ENCODE assay signal across 31 mouse cellular contexts in genomic region chr6:106750291-106750690, GRCm38 (mm10). TPM values are rescaled to one million over a fixed set of nuclear protein-coding genes. Genes with fewer than 3 reads are reported as not detected.
A peak's percentile ranks its signal among the peaks of the same experiment; 100 is the strongest.
DNase-seq lines count a peak whose midpoint lies in the region; ATAC-seq and TF ChIP-seq lines count a peak whose summit lies in the region.
"Had no signal": no experiment of that assay in that cellular context is flagged by ENCODE, and none has a peak within 500 bp of the region (broad histone marks: within the 10 kb centered on the region; RNA-seq: fewer than 3 reads in every experiment).

No protein-coding gene starts in this region.

- H3K4me1 ChIP-seq in hindbrain, embryonic 14.5 days (replicated peaks; ENCODE audit: control insufficient read depth, insufficient read depth, low read length): no peaks in the 10 kb centered on the region
- no peaks in the 10 kb centered on the region for H3K4me1 ChIP-seq in hindbrain, embryonic 12.5 days
- peaks cover 2% of the 10 kb centered on the region; the same call in 1 of the 2 replicates for H3K4me1 ChIP-seq in bone marrow, adult 2 months (ENCODE audit: control insufficient read depth, insufficient read depth, low read length)
- H3K4me1 ChIP-seq: embryonic facial prominence, embryonic 15.5 days; hindbrain, embryonic 10.5 days; intestine, embryonic 15.5 days had no signal

- 61% methylated on average over 7 of the region's 7 CpGs for WGBS in hindbrain, embryonic 14.5 days
- WGBS in hindbrain, embryonic 12.5 days: 60% methylated on average over 7 of the region's 7 CpGs
- WGBS in bone marrow, adult 2 months: 54% methylated on average over 7 of the region's 7 CpGs

- no peak overlapping the region for H3K27ac ChIP-seq in hindbrain, embryonic 14.5 days
- H3K27ac ChIP-seq in hindbrain, embryonic 12.5 days: no peak overlapping the region
- no peak overlapping the region for H3K27ac ChIP-seq in bone marrow, adult 2 months (ENCODE audit: control insufficient read depth, insufficient read depth, low read depth, low read length, poor library complexity)
- H3K27ac ChIP-seq: embryonic facial prominence, embryonic 15.5 days; hindbrain, embryonic 10.5 days; intestine, embryonic 15.5 days; limb, embryonic 10.5 days; macrophage; stomach, postnatal 0 days had no signal

- no peak overlapping the region for H3K4me3 ChIP-seq in hindbrain, embryonic 14.5 days (replicated peaks; ENCODE audit: low read length)
- H3K4me3 ChIP-seq in hindbrain, embryonic 12.5 days: no peak overlapping the region
- H3K4me3 ChIP-seq in bone marrow, adult 2 months (replicated peaks; ENCODE audit: control insufficient read depth, low read depth, low read length): peak overlapping the region; percentile 22
- H3K4me3 ChIP-seq: embryonic facial prominence, embryonic 15.5 days; hindbrain, embryonic 10.5 days; intestine, embryonic 15.5 days; limb, embryonic 10.5 days had no signal

- H3K9me3 ChIP-seq in hindbrain, embryonic 14.5 days (ENCODE audit: control insufficient read depth, low read length): no peaks in the 10 kb centered on the region
- no peaks in the 10 kb centered on the region for H3K9me3 ChIP-seq in hindbrain, embryonic 12.5 days (replicated peaks)
- H3K9me3 ChIP-seq: embryonic facial prominence, embryonic 15.5 days; hindbrain, embryonic 10.5 days; intestine, embryonic 15.5 days; limb, embryonic 10.5 days had no signal

- no peaks in the 10 kb centered on the region for H3K27me3 ChIP-seq in hindbrain, embryonic 14.5 days (ENCODE audit: control insufficient read depth, insufficient read depth, low read length)
- H3K27me3 ChIP-seq in hindbrain, embryonic 12.5 days: no peaks in the 10 kb centered on the region
- H3K27me3 ChIP-seq: embryonic facial prominence, embryonic 15.5 days; intestine, embryonic 15.5 days had no signal

- ATAC-seq in hindbrain, embryonic 14.5 days (ENCODE audit: low FRiP score): peak; percentile 48; the same call in 1 of the 2 replicates
- ATAC-seq in hindbrain, embryonic 12.5 days (ENCODE audit: low FRiP score): no peak
- peak; percentile 79 for ATAC-seq in megakaryocyte progenitor cell, adult 5-6 weeks (replicated peaks; ENCODE audit: poor library complexity)
- no peak for ATAC-seq in erythroid progenitor cell, adult 5-6 weeks (replicated peaks; ENCODE audit: low FRiP score, poor library complexity, severe bottlenecking)
- ATAC-seq: activated CD4-positive, CD25-positive, alpha-beta regulatory T cell, adult 4 months; intestine, embryonic 15.5 days; lung, postnatal 0 days had no signal

- no peak for TF ChIP-seq CTCF in bone marrow, adult 2 months (IDR thresholded peaks at IDR 0.05; ENCODE audit: control insufficient read depth, insufficient read depth, low read length)

- H3K9ac ChIP-seq in hindbrain, embryonic 14.5 days: no peak overlapping the region
- H3K9ac ChIP-seq in hindbrain, embryonic 12.5 days: no peak overlapping the region
- H3K9ac ChIP-seq: embryonic facial prominence, embryonic 15.5 days; intestine, embryonic 15.5 days had no signal

- TF ChIP-seq POLR2A in bone marrow, adult 2 months (IDR thresholded peaks at IDR 0.05; ENCODE audit: borderline replicate concordance, control insufficient read depth, low read depth, low read length): no peak

- H3K36me3 ChIP-seq in hindbrain, embryonic 14.5 days (replicated peaks; ENCODE audit: control insufficient read depth, insufficient read depth): no peaks in the 10 kb centered on the region
- no peaks in the 10 kb centered on the region for H3K36me3 ChIP-seq in hindbrain, embryonic 12.5 days
- H3K36me3 ChIP-seq: embryonic facial prominence, embryonic 15.5 days; hindbrain, embryonic 10.5 days; intestine, embryonic 15.5 days; limb, embryonic 10.5 days had no signal

- H3K4me2 ChIP-seq in hindbrain, embryonic 14.5 days (replicated peaks): no peak overlapping the region
- no peak overlapping the region for H3K4me2 ChIP-seq in hindbrain, embryonic 12.5 days (replicated peaks)
- H3K4me2 ChIP-seq: embryonic facial prominence, embryonic 15.5 days; intestine, embryonic 15.5 days; midbrain, embryonic 11.5 days had no signal

- peak; percentile 18 for DNase-seq in hindbrain, embryonic 14.5 days (ENCODE audit: low spot score)
- peak; percentile 75 for DNase-seq in A20 (ENCODE audit: low read depth, low spot score)
- DNase-seq in urinary bladder, adult 2 months (ENCODE audit: low spot score): no peak
- DNase-seq: adrenal gland, adult 8-10 months; cerebellum, adult 2 months; cerebellum, postnatal 25 days; gastrocnemius, postnatal 36 days; kidney, adult 8-10 months; kidney, postnatal 10 days; liver; right cerebral cortex, postnatal 14 days; spleen, adult 18-20 months; thymus, adult 2 months; thymus, postnatal 4 days had no signal

RNA-seq across cellular contexts. Expression of gene Il5ra, which starts 1.5 kb away (rescaled TPM):
- not detected in 2 replicates for polyA plus RNA-seq in hindbrain, embryonic 14.5 days (2014; fragmentation: Nextera tagmentation; extraction: Ambion mirVana)
- not detected in 2 replicates for polyA plus RNA-seq in hindbrain, embryonic 12.5 days (2016; fragmentation: Nextera tagmentation; extraction: Ambion mirVana)
- polyA plus RNA-seq in bone marrow, adult 2 months (2011; ENCODE audit: insufficient read depth, insufficient read length, low replicate concordance, missing spikeins): 0.63 and 1.5 TPM in 2 replicates
- 0.46 and 0.49 TPM in 2 replicates for total RNA-seq in megakaryocyte progenitor cell, adult 5-6 weeks (2015)
- total RNA-seq in megakaryocyte progenitor cell, adult 5-6 weeks (2017): 0.41 and 1.0 TPM in 2 replicates
- 3.6 TPM in 1 of 2 replicates, not detected in the other for total RNA-seq in erythroid progenitor cell, adult 5-6 weeks (2015; ENCODE audit: low replicate concordance)
- 2.4 and 2.9 TPM in 2 replicates for total RNA-seq in erythroid progenitor cell, adult 5-6 weeks (2017; ENCODE audit: low replicate concordance)
- 0.04 and 0.13 TPM in 2 replicates for polyA plus RNA-seq in urinary bladder, adult 2 months (2012; rRNA removed)
- total RNA-seq: gastrocnemius, postnatal 36 days; layer of hippocampus, adult 18-20 months; layer of hippocampus, postnatal 25 days; MEL had no signal
- polyA plus RNA-seq: cerebellum, adult 2 months; forebrain, embryonic 11.5 days; intestine, embryonic 15.5 days; limb, embryonic 10.5 days; lung, postnatal 0 days; midbrain, embryonic 11.5 days; stomach, postnatal 0 days had no signal

RNA-seq across cellular contexts. Expression of gene Trnt1, which starts 18.6 kb away (rescaled TPM):
- 63.5 and 67.9 TPM in 2 replicates for polyA plus RNA-seq in hindbrain, embryonic 14.5 days (2014; fragmentation: Nextera tagmentation; extraction: Ambion mirVana)
- 63.8 and 72.3 TPM in 2 replicates for polyA plus RNA-seq in hindbrain, embryonic 12.5 days (2016; fragmentation: Nextera tagmentation; extraction: Ambion mirVana)
- 13.8 and 16.4 TPM in 2 replicates for polyA plus RNA-seq in bone marrow, adult 2 months (2011; ENCODE audit: insufficient read depth, insufficient read length, low replicate concordance, missing spikeins)
- total RNA-seq in megakaryocyte progenitor cell, adult 5-6 weeks (2015): 61.5 and 65.0 TPM in 2 replicates
- 88.1 and 101 TPM in 2 replicates for total RNA-seq in megakaryocyte progenitor cell, adult 5-6 weeks (2017)
- 13.7 and 18.4 TPM in 2 replicates for total RNA-seq in erythroid progenitor cell, adult 5-6 weeks (2015; ENCODE audit: low replicate concordance)
- 34.0 and 39.9 TPM in 2 replicates for total RNA-seq in erythroid progenitor cell, adult 5-6 weeks (2017; ENCODE audit: low replicate concordance)
- 22.6 and 24.7 TPM in 2 replicates for polyA plus RNA-seq in urinary bladder, adult 2 months (2012; rRNA removed)

RNA-seq across cellular contexts. Expression of gene Crbn, which starts 49.6 kb away (rescaled TPM):
- 64.7 and 66.9 TPM in 2 replicates for polyA plus RNA-seq in hindbrain, embryonic 14.5 days (2014; fragmentation: Nextera tagmentation; extraction: Ambion mirVana)
- polyA plus RNA-seq in hindbrain, embryonic 12.5 days (2016; fragmentation: Nextera tagmentation; extraction: Ambion mirVana): 51.7 and 58.3 TPM in 2 replicates
- 7.4 and 14.3 TPM in 2 replicates for polyA plus RNA-seq in bone marrow, adult 2 months (2011; ENCODE audit: insufficient read depth, insufficient read length, low replicate concordance, missing spikeins)
- 19.7 and 23.6 TPM in 2 replicates for total RNA-seq in megakaryocyte progenitor cell, adult 5-6 weeks (2015)
- total RNA-seq in megakaryocyte progenitor cell, adult 5-6 weeks (2017): 34.6 and 43.8 TPM in 2 replicates
- 12.6 and 16.3 TPM in 2 replicates for total RNA-seq in erythroid progenitor cell, adult 5-6 weeks (2015; ENCODE audit: low replicate concordance)
- 23.9 and 35.3 TPM in 2 replicates for total RNA-seq in erythroid progenitor cell, adult 5-6 weeks (2017; ENCODE audit: low replicate concordance)
- 31.3 and 32.7 TPM in 2 replicates for polyA plus RNA-seq in urinary bladder, adult 2 months (2012; rRNA removed)

Comparison
In these comparisons a context has a peak if more than half of its experiments do, and no peak if none do; other contexts are left out.
1. ATAC-seq: peak in hindbrain, embryonic 14.5 days (single experiment) and megakaryocyte progenitor cell, adult 5-6 weeks (single experiment); none in hindbrain, embryonic 12.5 days (single experiment) and erythroid progenitor cell, adult 5-6 weeks (single experiment).